Comparison of ENCODE assay signal across 8 mouse cellular contexts in the genomic region with DNA sequence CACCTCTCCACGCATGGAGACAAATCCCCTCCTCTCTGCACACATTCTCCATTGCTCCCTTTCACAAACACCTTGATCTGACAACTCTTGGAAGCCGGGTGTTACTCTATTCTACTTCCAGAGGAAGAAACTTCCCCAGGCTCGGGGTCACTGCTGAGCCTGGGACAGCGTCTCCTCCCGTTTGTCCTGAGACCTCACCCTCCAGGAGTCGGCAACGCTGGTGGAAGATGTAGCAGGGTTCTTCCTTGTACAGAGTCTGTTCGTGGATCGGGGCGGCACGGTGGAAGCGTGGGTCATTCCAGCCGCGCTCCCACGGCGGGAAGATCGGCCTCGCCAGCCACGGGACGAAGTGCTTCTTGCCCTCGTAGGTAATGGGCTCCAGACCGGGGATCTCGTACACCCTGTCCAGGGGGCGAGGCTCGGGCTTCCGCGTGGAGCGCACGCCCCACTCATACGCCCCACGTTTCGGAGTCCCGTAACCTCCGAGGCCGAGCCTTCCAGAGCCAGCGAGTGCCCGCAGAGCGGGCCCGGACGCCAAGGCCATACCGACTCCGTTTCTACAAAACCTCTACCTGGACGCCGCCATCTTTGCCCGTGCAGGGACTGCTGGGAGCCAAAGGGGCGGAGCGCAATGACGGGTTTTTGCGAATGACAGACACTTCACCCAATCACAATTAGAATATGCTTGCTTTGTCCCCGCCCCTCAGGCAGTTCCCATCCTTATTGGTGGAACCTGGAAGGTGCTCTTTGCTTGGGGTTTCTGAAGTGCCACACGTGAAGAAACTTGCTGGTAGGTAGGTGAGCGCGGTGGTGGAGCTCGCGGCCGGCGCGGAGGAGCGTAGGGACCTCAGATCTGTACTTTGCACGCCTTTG. TPM values are rescaled to one million over a fixed set of nuclear protein-coding genes. Genes with fewer than 3 reads are reported as not detected.
DNase-seq lines count a peak whose midpoint lies in the region; ATAC-seq and TF ChIP-seq lines count a peak whose summit lies in the region.

A gene (minus strand): TSS at position 617 of the 873 bp plus-strand sequence.
A gene (plus strand): TSS at position 737 of the 873 bp plus-strand sequence.

- TF ChIP-seq CTCF in cortical plate, adult 2 months (IDR thresholded peaks at IDR 0.05; ENCODE audit: extremely low read depth, insufficient read depth, low read length): no peak

- H3K4me3 ChIP-seq in cortical plate, adult 2 months (ENCODE audit: insufficient read depth, low read length): peak within 1 kb of the TSS; percentile 70
- peak within 1 kb of the TSS; percentile 98 for H3K4me3 ChIP-seq in megakaryocyte, embryonic 14.5 days (replicated peaks)

- peaks cover 17% of the 10 kb centered on the region for H3K27me3 ChIP-seq in megakaryocyte, embryonic 14.5 days (replicated peaks)

- peak; percentile 100 for ATAC-seq in activated CD4-positive, CD25-positive, alpha-beta regulatory T cell, adult 4 months

- no peak within 1 kb of the TSS for H3K27ac ChIP-seq in cortical plate, adult 2 months (ENCODE audit: insufficient read depth, low read length)

- peak; percentile 90 to 91 for DNase-seq in gastrocnemius, adult 8-10 months (ENCODE audit: low spot score in 2 of 2)
- DNase-seq in hindlimb bud, embryonic 11.5 days (ENCODE audit: extremely low spot score, low read depth, low spot score): peak; percentile 98
- DNase-seq in left cerebral cortex, adult 8-10 months (ENCODE audit: low spot score in 2 of 2): peak; percentile 93 to 94
- peak; percentile 96 to 97 for DNase-seq in right cerebral cortex, postnatal 10 days (ENCODE audit: low spot score in 2 of 2)
- DNase-seq in urinary bladder, postnatal 25 days (ENCODE audit: low spot score): peak; percentile 94

- H3K4me1 ChIP-seq in cortical plate, adult 2 months (ENCODE audit: control insufficient read depth, insufficient read depth, low read length): 0 out of 2 replicates have a peak, but pooled peaks cover 2% of the 10 kb centered on the region
- peaks cover 35% of the 10 kb centered on the region for H3K4me1 ChIP-seq in megakaryocyte, embryonic 14.5 days

- H3K9me3 ChIP-seq in megakaryocyte, embryonic 14.5 days: no peaks in the 10 kb centered on the region

- H3K36me3 ChIP-seq in megakaryocyte, embryonic 14.5 days (replicated peaks; ENCODE audit: low read length): peaks cover 31% of the 10 kb centered on the region

- peak; percentile 95 for TF ChIP-seq POLR2A in cortical plate, adult 2 months (IDR thresholded peaks at IDR 0.05; ENCODE audit: extremely low read depth, insufficient read depth, low read length)

RNA-seq across cellular contexts. Expression of the first gene that starts in this region (rescaled TPM):
- 10 to 100 TPM; 36.0 to 43.2 TPM for polyA plus RNA-seq in activated CD4-positive, CD25-positive, alpha-beta regulatory T cell, adult 4 months (2017; shearing (Covaris generic))
- 86.2 and 91.1 TPM in 2 replicates for polyA plus RNA-seq in cortical plate, adult 2 months (2012; rRNA removed)
- total RNA-seq in gastrocnemius, adult 8-10 months (2022): 10 to 100 TPM; 77.8 to 92.6 (median 86.3) TPM
- total RNA-seq in left cerebral cortex, adult 8-10 months (2022): 10 to 100 TPM; 53.4 to 58.6 (median 58.2) TPM
- polyA plus RNA-seq in megakaryocyte, embryonic 14.5 days (2012; ENCODE audit: insufficient read depth, low replicate concordance): 17.7 and 23.7 TPM in 2 replicates

RNA-seq across cellular contexts. Expression of the second gene that starts in this region (rescaled TPM):
- 1 to 10 TPM; 6.1 to 8.5 TPM for polyA plus RNA-seq in activated CD4-positive, CD25-positive, alpha-beta regulatory T cell, adult 4 months (2017; shearing (Covaris generic))
- polyA plus RNA-seq in cortical plate, adult 2 months (2012; rRNA removed): 4.7 and 6.3 TPM in 2 replicates
- 10 to 100 TPM; 15.6 to 27.1 (median 16.7) TPM for total RNA-seq in gastrocnemius, adult 8-10 months (2022)
- total RNA-seq in left cerebral cortex, adult 8-10 months (2022): 1 to 10 TPM; 5.8 to 9.8 (median 7.2) TPM
- 1.4 and 2.3 TPM in 2 replicates for polyA plus RNA-seq in megakaryocyte, embryonic 14.5 days (2012; ENCODE audit: insufficient read depth, low replicate concordance)
